In genomic region chr4:131060191-131060680, GRCm38 (mm10) we compare ENCODE assay signal across 13 mouse cellular contexts.
A peak's percentile ranks its signal among the peaks of the same experiment; 100 is the strongest.
DNase-seq lines count a peak whose midpoint lies in the region; ATAC-seq and TF ChIP-seq lines count a peak whose summit lies in the region.
"Had no signal": no experiment of that assay in that cellular context is flagged by ENCODE, and none has a peak within 500 bp of the region (broad histone marks: within the 10 kb centered on the region; RNA-seq: fewer than 3 reads in every experiment).

No protein-coding gene starts in this region.

- no peak overlapping the region for H3K4me2 ChIP-seq in hindbrain, embryonic 12.5 days (replicated peaks)
- no peak overlapping the region for H3K4me2 ChIP-seq in hindbrain, embryonic 13.5 days
- no peak overlapping the region for H3K4me2 ChIP-seq in midbrain, embryonic 11.5 days
- H3K4me2 ChIP-seq in midbrain, embryonic 16.5 days (ENCODE audit: low read length) = no peak overlapping the region
- no peak overlapping the region for H3K4me2 ChIP-seq in limb, embryonic 14.5 days (replicated peaks; ENCODE audit: low read depth, low read length, severe bottlenecking)
- H3K4me2 ChIP-seq in neural tube, embryonic 14.5 days (ENCODE audit: low read depth, low read length) = no peak overlapping the region

- no peak for TF ChIP-seq POLR2A in limb, embryonic 14.5 days (IDR thresholded peaks at IDR 0.05; ENCODE audit: borderline replicate concordance, extremely low read depth, insufficient read depth, insufficient read length)

- no peak overlapping the region for H3K9ac ChIP-seq in hindbrain, embryonic 12.5 days
- no peak overlapping the region for H3K9ac ChIP-seq in hindbrain, embryonic 13.5 days
- H3K9ac ChIP-seq in midbrain, embryonic 11.5 days (ENCODE audit: low read length) = no peak overlapping the region
- no peak overlapping the region for H3K9ac ChIP-seq in midbrain, embryonic 16.5 days (ENCODE audit: low read depth, low read length)
- H3K9ac ChIP-seq in limb, embryonic 14.5 days (ENCODE audit: low read depth, low read length, severe bottlenecking) = no peak overlapping the region
- no peak overlapping the region for H3K9ac ChIP-seq in neural tube, embryonic 14.5 days (replicated peaks; ENCODE audit: low read depth, low read length)

- peaks cover 18% of the 10 kb centered on the region for H3K27me3 ChIP-seq in hindbrain, embryonic 12.5 days
- peaks cover 24% of the 10 kb centered on the region; the same call in 1 of the 2 replicates for H3K27me3 ChIP-seq in hindbrain, embryonic 13.5 days
- peaks cover 14% of the 10 kb centered on the region for H3K27me3 ChIP-seq in midbrain, embryonic 11.5 days (ENCODE audit: control insufficient read depth, insufficient read depth, low read length)
- no peaks in the 10 kb centered on the region for H3K27me3 ChIP-seq in midbrain, embryonic 16.5 days (ENCODE audit: control insufficient read depth, insufficient read depth, low read depth, low read length)
- H3K27me3 ChIP-seq in limb, embryonic 14.5 days (ENCODE audit: control insufficient read depth, insufficient read depth, low read length) = no peaks in the 10 kb centered on the region
- no peaks in the 10 kb centered on the region for H3K27me3 ChIP-seq in neural tube, embryonic 14.5 days (ENCODE audit: control insufficient read depth, insufficient read depth, low read length)

- peak; percentile 91 for DNase-seq in midbrain, embryonic 11.5 days (ENCODE audit: low spot score, missing footprints)
- DNase-seq in limb, embryonic 14.5 days (ENCODE audit: low spot score) = no peak
- no peak for DNase-seq in right cerebral cortex, postnatal 25 days
- DNase-seq: adrenal gland, adult 2 months; cerebellum, adult 8-10 months; kidney, adult 18-20 months; liver; right cerebral cortex, postnatal 4 days had no signal

- 0 out of 2 replicates have a peak overlapping the region, but pooled peaks have one; percentile 30 for H3K27ac ChIP-seq in hindbrain, embryonic 12.5 days
- H3K27ac ChIP-seq in hindbrain, embryonic 13.5 days = no peak overlapping the region
- peak overlapping the region; percentile 30; the same call in 1 of the 2 replicates for H3K27ac ChIP-seq in midbrain, embryonic 11.5 days (ENCODE audit: low read depth, low read length)
- H3K27ac ChIP-seq in midbrain, embryonic 16.5 days (ENCODE audit: low read length) = no peak overlapping the region
- no peak overlapping the region for H3K27ac ChIP-seq in limb, embryonic 14.5 days (replicated peaks; ENCODE audit: low read depth, low read length)
- H3K27ac ChIP-seq in neural tube, embryonic 14.5 days (ENCODE audit: low read depth, low read length) = no peak overlapping the region

- 0 out of 2 replicates have a peak, but pooled peaks have one; percentile 6 for ATAC-seq in hindbrain, embryonic 12.5 days (ENCODE audit: low FRiP score)
- ATAC-seq in hindbrain, embryonic 13.5 days (ENCODE audit: low FRiP score) = no peak
- peak; percentile 57 for ATAC-seq in midbrain, embryonic 11.5 days (ENCODE audit: low FRiP score)
- ATAC-seq in midbrain, embryonic 16.5 days = no peak
- peak; percentile 23; the same call in 1 of the 2 replicates for ATAC-seq in limb, embryonic 14.5 days (ENCODE audit: low FRiP score, low read depth)
- ATAC-seq in neural tube, embryonic 14.5 days (ENCODE audit: low read depth) = 0 out of 2 replicates have a peak, but pooled peaks have one; percentile 46
- ATAC-seq: lung, postnatal 0 days had no signal

- H3K4me1 ChIP-seq in hindbrain, embryonic 12.5 days = peaks cover 13% of the 10 kb centered on the region
- H3K4me1 ChIP-seq in hindbrain, embryonic 13.5 days (replicated peaks) = peaks cover 24% of the 10 kb centered on the region
- peaks cover 18% of the 10 kb centered on the region for H3K4me1 ChIP-seq in midbrain, embryonic 11.5 days (ENCODE audit: control insufficient read depth, insufficient read depth, low read length)
- 0 out of 2 replicates have a peak, but pooled peaks cover 3% of the 10 kb centered on the region for H3K4me1 ChIP-seq in midbrain, embryonic 16.5 days (ENCODE audit: control insufficient read depth, insufficient read depth, low read length)
- no peaks in the 10 kb centered on the region for H3K4me1 ChIP-seq in limb, embryonic 14.5 days (ENCODE audit: control insufficient read depth, insufficient read depth, low read length)
- 0 out of 2 replicates have a peak, but pooled peaks cover 5% of the 10 kb centered on the region for H3K4me1 ChIP-seq in neural tube, embryonic 14.5 days (ENCODE audit: control insufficient read depth, insufficient read depth, low read length)

- no peak overlapping the region for H3K4me3 ChIP-seq in hindbrain, embryonic 12.5 days
- no peak overlapping the region for H3K4me3 ChIP-seq in hindbrain, embryonic 13.5 days
- no peak overlapping the region for H3K4me3 ChIP-seq in midbrain, embryonic 11.5 days (ENCODE audit: low read depth, low read length)
- no peak overlapping the region for H3K4me3 ChIP-seq in midbrain, embryonic 16.5 days (ENCODE audit: low read depth, low read length)
- no peak overlapping the region for H3K4me3 ChIP-seq in limb, embryonic 14.5 days (replicated peaks; ENCODE audit: low read length)
- no peak overlapping the region for H3K4me3 ChIP-seq in neural tube, embryonic 14.5 days (ENCODE audit: low read depth, low read length)

- WGBS in hindbrain, embryonic 12.5 days = 42% methylated on average over 1 of the region's 1 CpGs
- 27% methylated on average over 1 of the region's 1 CpGs for WGBS in hindbrain, embryonic 13.5 days
- 38% methylated on average over 1 of the region's 1 CpGs for WGBS in midbrain, embryonic 11.5 days
- WGBS in midbrain, embryonic 16.5 days = 57% methylated on average over 1 of the region's 1 CpGs
- 38% methylated on average over 1 of the region's 1 CpGs for WGBS in limb, embryonic 14.5 days
- 13% methylated on average over 1 of the region's 1 CpGs for WGBS in neural tube, embryonic 14.5 days

- H3K9me3 ChIP-seq in hindbrain, embryonic 12.5 days (replicated peaks) = no peaks in the 10 kb centered on the region
- H3K9me3 ChIP-seq in hindbrain, embryonic 13.5 days = no peaks in the 10 kb centered on the region
- H3K9me3 ChIP-seq in midbrain, embryonic 11.5 days (ENCODE audit: control insufficient read depth, low read length) = no peaks in the 10 kb centered on the region
- H3K9me3 ChIP-seq in midbrain, embryonic 16.5 days (replicated peaks; ENCODE audit: control insufficient read depth, low read length, poor library complexity, severe bottlenecking) = no peaks in the 10 kb centered on the region
- no peaks in the 10 kb centered on the region for H3K9me3 ChIP-seq in limb, embryonic 14.5 days (ENCODE audit: control insufficient read depth, low read length)
- H3K9me3 ChIP-seq in neural tube, embryonic 14.5 days (ENCODE audit: control insufficient read depth, low read length) = no peaks in the 10 kb centered on the region

- H3K36me3 ChIP-seq in hindbrain, embryonic 12.5 days = no peaks in the 10 kb centered on the region
- no peaks in the 10 kb centered on the region for H3K36me3 ChIP-seq in hindbrain, embryonic 13.5 days
- H3K36me3 ChIP-seq in midbrain, embryonic 11.5 days (ENCODE audit: control insufficient read depth, insufficient read depth, low read length) = no peaks in the 10 kb centered on the region
- H3K36me3 ChIP-seq in midbrain, embryonic 16.5 days (ENCODE audit: control insufficient read depth, insufficient read depth, low read length) = no peaks in the 10 kb centered on the region
- H3K36me3 ChIP-seq in limb, embryonic 14.5 days (ENCODE audit: control insufficient read depth, insufficient read depth, low read length) = no peaks in the 10 kb centered on the region
- H3K36me3 ChIP-seq in neural tube, embryonic 14.5 days (ENCODE audit: control insufficient read depth, insufficient read depth, low read length) = no peaks in the 10 kb centered on the region

Comparison
In these comparisons a context has a peak if more than half of its experiments do, and no peak if none do; other contexts are left out.
1. ATAC-seq: peak in hindbrain, embryonic 12.5 days (single experiment), midbrain, embryonic 11.5 days (single experiment), limb, embryonic 14.5 days (single experiment) and neural tube, embryonic 14.5 days (single experiment); none in hindbrain, embryonic 13.5 days (single experiment) and midbrain, embryonic 16.5 days (single experiment).
2. H3K27ac ChIP-seq: peak in hindbrain, embryonic 12.5 days (single experiment) and midbrain, embryonic 11.5 days (single experiment); none in hindbrain, embryonic 13.5 days (single experiment), midbrain, embryonic 16.5 days (single experiment), limb, embryonic 14.5 days (single experiment) and neural tube, embryonic 14.5 days (single experiment).